Mouse (Mus musculus): Measurements from ENCODE around the gene Trp53.
"Not testable (repeated sequence)": the region's sequence is repeated elsewhere in the genome, so short reads cannot be mapped to it uniquely, and the experiment has no call there.

The Trp53 gene

DNA sequence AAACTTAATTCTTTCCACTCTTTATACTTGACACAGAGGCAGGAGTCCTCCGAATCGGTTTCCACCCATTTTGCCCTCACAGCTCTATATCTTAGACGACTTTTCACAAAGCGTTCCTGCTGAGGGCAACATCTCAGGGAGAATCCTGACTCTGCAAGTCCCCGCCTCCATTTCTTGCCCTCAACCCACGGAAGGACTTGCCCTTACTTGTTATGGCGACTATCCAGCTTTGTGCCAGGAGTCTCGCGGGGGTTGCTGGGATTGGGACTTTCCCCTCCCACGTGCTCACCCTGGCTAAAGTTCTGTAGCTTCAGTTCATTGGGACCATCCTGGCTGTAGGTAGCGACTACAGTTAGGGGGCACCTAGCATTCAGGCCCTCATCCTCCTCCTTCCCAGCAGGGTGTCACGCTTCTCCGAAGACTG, at the start of gene Trp53, which contains the start of gene Wrap53:
TSS of gene Trp53 (plus strand) at position 269 of the 424 bp plus-strand sequence.
TSS of gene Wrap53 (minus strand) at position 165 of the 424 bp plus-strand sequence.
- peak; percentile 88 for DNase-seq (ENCODE audit: low read depth, low spot score)

DNA sequence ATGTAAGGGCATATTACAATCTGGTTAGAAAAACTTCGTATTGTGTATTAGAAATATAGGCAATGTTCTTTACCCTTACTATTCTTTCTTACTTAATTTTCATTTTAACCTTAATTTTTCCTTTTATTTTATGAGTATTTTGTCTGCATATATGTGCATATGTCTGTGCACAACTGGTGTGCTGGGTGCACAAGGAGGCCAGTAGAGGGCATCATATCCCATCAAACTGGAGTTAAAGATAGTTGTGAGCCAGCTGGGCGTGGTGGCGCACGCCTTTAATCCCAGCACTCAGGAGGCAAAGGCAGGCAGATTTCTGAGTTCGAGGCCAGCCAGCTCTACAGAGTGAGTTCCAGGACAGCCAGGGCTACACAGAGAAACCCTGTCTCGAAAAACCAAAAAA, 49.4 kb upstream of the Trp53 start:
- DNase-seq (ENCODE audit: low read depth, low spot score), result not testable (repeated sequence)

DNA sequence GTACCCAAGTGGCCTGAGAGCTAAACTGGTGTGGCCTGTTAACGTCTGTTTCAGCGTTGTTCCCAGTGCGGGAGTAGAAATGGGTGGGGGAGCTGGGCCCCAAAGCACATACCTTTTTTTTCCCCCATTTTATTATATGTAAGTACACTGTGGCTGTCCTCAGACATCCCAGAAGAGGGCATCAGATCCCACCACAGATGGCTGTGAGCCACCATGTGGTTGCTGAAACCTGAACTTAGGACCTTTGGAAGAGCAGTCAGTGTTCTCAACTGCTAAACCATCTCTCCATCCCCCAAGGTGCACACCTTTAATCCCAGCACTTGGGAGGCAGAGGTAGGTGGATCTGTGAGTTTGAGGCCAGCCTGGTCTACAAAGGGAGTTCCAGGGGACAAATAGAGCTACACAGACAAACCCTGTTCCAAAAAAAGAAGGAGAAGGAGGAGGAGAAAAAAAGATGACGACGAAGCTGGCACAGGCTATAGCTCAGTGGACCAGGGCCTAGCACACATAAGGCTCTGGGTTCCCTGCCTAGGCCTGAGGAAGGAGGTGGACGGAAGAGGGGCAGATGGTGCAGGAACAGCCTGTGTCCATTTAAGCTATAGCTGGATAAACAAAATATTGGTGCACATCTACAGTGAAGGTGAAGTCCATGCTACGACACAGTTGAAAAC, 47.5 kb upstream of the Trp53 start:
- DNase-seq (ENCODE audit: low read depth, low spot score), result no peak

GRCm38 (mm10) chr11:69534990-69535389, 45.2 kb upstream of the Trp53 start:
- no peak for DNase-seq (ENCODE audit: low read depth, low spot score)

- no peak for DNase-seq (ENCODE audit: low read depth, low spot score)
Observed at GRCm38 (mm10) chr11:69540700-69541099, 39.5 kb upstream of the Trp53 start.

- not testable (repeated sequence) for DNase-seq (ENCODE audit: low read depth, low spot score)
Observed at GRCm38 (mm10) chr11:69541741-69542140, 38.4 kb upstream of the Trp53 start.

DNA sequence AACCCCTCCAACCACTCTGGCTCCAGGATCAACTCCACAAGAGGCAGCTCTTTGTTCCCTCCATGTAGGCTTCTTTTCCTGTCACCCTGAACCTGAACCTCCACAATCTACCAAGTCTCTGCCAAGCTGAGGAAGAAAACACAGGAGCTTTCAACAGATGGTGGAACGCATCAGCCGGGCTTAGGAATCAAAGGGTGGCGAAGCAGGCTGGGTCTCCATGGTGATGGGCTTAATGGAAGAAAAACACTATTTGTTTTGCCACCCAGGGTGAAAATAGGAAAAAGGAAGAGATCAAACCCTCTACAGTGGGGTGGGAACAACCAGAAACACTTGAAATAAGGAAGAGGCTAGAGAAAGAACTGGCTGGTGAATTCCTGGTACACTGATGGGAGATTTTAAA, 36.6 kb upstream of the Trp53 start:
- DNase-seq (ENCODE audit: low read depth, low spot score), result no peak

DNA sequence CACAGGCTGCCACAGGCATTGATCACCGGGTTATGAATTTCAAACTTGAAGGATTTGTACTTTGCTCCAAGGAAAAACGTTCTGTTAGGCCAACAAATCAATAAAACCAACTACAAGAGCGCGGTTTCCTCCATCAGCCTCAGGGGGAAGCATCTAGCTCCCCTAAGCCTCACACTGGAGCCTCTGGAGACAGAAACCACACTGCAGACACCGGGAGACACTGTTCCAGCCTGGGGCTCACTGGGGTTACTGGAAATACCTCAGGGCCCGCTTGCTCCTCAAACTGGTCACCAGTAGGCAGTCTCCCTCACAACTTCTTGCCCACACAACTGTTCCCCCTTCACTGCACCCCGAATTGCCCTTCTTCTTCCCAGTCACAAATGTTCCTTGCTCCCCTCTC, 34.2 kb upstream of the Trp53 start:
- no peak for DNase-seq (ENCODE audit: low read depth, low spot score)

DNA sequence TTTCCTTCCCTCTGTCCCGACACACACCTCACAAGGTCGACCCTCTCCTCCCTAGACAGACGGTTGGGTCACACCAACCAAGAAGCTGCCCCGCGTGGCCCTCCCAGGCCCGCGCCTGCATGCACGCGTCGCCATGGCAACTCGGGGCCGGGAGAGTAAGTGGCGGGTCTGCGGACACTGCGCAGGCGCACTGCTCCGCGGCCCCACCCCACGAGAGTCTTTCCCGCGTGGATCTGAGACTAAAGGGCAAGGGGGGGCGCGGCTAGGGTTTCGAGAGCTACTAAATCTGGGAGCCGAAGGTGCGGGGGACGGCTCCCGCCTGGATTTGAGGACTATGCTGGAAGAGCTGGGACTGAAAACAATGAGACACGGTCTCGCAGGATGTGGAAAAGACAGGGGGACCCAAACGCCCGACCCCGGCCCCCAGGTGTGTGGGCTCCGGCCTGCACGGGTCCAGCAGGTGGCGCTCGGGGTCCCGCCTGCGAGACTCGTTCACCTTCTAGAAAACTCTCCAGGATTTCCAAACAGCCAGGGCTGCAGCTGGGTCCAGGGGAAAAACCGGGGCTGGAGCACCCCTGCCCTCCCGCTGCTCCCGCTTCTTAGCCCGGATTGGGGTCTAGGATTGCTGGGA, 33.6 kb upstream of the Trp53 start:
- DNase-seq (ENCODE audit: low read depth, low spot score), result peak; percentile 59

DNA sequence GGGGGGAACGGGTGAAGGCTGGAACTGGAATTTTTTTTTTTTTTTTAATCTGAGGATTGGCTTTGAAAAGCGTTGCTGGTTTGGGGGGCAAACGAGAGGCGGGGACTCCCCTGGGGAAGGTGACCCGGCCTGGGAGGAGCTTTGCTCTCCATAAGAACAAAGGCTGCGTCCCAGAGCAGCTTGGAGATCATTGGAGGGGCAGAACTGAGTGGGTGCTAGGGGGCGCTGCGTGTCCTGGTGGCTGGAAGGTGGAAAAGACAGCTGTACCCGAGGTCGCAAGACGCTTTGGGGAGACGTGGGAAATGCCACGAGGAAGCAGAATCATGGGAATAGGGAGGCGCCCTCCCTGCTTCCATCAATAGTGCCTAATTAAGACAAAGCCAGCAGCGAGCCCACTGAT, 33.1 kb upstream of the Trp53 start:
- no peak for DNase-seq (ENCODE audit: low read depth, low spot score)

GRCm38 (mm10) chr11:69549060-69549656, 31.0 kb upstream of the Trp53 start, which contains the start of gene Dnah2:
Gene Dnah2 (minus strand): TSS chr11:69549110.
- DNase-seq (ENCODE audit: low read depth, low spot score), result no peak

GRCm38 (mm10) chr11:69551310-69551709, 28.8 kb upstream of the Trp53 start:
- no peak for DNase-seq (ENCODE audit: low read depth, low spot score)

GRCm38 (mm10) chr11:69552622-69553340, 27.4 kb upstream of the Trp53 start:
- DNase-seq (ENCODE audit: low read depth, low spot score), result peak; percentile 52

DNA sequence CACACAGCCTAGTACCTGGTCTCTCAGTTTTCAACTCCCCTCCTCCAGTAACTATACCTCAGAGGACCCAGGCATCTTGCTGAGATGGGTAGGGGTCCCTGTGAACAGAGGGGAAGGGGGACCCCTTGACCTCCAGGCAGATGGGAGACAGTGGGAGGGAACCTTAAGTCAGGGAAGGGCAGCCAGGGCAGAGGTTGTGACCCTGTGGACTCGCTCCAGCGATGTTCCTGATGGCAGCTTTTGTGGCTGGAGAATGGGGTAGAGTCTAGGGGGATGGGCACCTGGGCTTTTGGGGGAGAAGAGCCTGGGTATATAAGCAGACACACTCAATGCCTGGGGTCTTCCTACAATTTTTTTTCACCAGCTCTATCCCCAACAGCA, 26.8 kb upstream of the Trp53 start:
- no peak for DNase-seq (ENCODE audit: low read depth, low spot score)

GRCm38 (mm10) chr11:69554539-69555140, 25.5 kb upstream of the Trp53 start:
- DNase-seq (ENCODE audit: low read depth, low spot score), result no peak

GRCm38 (mm10) chr11:69557381-69557958, 22.7 kb upstream of the Trp53 start:
- DNase-seq (ENCODE audit: low read depth, low spot score), result no peak

DNA sequence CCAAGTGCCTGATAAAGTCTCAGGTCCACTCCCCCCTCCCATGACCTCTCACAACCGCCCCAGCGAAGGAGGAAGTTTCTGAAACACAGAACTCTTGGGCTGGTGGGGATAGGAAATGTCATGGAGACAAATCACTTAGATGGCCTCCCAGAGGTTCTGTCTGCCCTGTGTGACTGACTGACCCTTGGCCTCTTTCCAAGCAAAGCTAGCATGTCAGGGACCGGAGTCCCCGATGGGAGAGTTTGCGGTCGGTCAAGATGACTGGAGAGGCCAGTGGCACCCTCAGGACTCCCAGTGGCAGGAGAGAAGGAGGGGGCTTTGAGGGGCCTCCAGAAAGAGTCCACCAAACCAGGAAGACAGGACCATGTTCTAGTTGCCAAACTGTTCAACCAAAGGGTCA, 21.4 kb upstream of the Trp53 start:
- DNase-seq (ENCODE audit: low read depth, low spot score), result no peak

DNA sequence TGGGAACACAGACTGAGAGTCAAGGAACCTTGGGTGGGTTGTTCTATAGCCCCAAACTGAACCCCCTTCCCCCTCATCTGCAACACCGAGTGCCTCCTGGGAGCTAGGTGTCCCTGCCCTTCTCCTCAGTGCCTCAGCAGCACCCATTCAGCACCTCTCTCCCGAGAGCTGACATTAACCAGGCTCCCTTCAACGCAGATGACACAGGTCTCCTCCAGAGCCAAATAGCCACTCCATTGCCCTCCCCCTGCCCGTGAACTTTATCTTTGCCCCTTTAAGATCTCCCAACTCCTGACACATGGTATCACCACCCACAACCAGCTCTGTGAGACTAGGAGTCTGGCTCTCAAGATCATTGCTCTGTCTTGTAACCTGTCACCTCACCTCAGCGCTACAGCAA, 21.0 kb upstream of the Trp53 start:
- DNase-seq (ENCODE audit: low read depth, low spot score), result no peak

DNA sequence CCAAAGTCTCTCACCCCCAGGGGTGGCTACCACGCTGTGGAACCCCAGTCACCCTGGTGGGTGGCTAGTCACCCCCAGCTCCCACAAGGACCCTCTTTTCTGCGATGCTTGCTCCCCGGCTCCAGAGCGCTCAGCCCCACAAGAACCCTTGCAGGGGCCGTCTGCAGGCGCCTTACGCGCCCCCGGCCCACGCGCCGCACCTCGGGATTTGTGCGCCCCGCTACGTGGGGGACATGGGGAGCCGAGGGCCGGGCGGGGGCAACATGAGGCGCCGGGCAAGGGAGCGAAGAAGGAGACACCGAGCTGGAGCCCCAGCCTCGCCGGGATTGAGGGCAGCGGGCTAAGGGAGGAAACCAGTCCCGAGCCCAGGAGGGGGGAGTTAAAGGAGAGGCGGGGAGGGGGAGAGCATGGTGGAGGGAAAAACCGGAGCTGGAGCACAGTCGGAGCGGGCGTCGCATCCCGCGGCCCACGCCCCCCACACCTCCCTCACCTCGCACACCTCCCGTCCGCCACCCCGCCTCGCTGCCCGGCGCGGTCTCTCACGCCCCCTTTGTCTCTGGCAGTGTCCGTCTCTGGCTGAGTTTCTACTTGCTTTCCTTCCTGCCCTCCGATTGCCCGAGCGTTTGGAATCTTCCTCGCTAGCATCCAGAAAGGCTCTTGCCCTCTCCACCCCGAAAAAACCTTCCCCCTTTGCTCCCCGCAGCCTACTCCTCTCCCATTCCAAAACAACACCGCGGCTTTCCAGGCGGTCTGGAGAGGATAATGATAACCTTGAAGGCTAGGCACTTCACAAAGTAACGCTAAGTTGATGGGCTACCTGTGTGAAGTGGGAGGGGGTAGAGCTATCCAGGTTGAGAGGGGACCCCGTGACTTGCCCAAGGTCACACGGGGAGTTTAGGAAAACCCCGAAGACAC, 20.1 kb upstream of the Trp53 start, which contains the start of gene Efnb3:
TSS of gene Efnb3 (minus strand) at position 355 of the 915 bp plus-strand sequence.
- DNase-seq (ENCODE audit: low read depth, low spot score), result peak; percentile 62

Data from embryo, embryonic 11.5 days (tissue).